Mouse (Mus musculus) ovary, adult 10 weeks (tissue): ENCODE measurements around the gene Ndfip2. TPM values are rescaled to one million over a fixed set of nuclear protein-coding genes. Genes with fewer than 3 reads are reported as not detected.

Experiments
- polyA plus RNA-seq: library from polyadenylated mRNA; stranded (reverse); fragments of 350-450 nt; fragmentation: Illumina TruSeq; extraction: RNeasy Lipid Tissue Mini Kit (QIAGEN cat#74804); gene quantifications from one replicate; pipeline ENCODE4 v1.2.3, GENCODE M21; 2014

Ndfip2 gene
- 64.9 TPM for polyA plus RNA-seq

DNA sequence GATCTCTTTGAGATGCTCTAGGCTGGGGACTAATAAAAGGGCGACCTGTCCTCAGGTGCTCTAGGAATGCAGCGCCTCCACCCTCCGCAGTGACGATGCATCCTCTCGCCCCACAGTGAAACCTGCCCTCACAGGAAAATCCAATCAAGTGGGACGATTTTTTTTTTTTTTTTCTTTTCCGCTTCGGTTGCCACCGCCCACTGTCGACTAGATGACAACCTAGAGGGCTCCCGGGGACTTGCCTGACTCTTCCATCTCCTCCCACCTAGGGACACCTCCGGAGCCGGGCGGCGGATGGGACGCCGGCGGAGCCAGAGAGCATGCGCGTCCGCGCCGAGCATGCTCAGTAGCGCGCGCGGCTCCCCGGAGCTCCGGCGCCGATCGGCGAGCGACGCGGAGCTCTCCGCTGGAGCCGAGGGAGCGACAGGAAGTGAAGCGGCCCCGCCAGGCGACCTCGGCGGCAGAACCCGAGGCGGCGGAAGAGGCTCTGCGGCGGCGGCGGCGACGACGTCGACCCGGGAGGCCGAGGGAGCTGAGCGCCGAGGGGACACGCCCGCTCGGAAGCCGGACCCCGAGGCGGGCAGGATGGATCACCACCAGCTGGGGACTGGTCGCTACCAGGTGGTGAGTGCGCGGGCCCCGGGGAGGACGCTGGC lies at the start of gene Ndfip2:
Gene Ndfip2, plus strand, starts transcription at position 195 of the 656 bp plus-strand sequence.

Other genes starting within 250 kb of the Ndfip2 start
- 145 TPM for gene Rbm26, start 81.2 kb upstream of the Ndfip2 start, polyA plus RNA-seq